Mouse (Mus musculus): ENCODE results near the gene Bmf. TPM values are rescaled to one million over a fixed set of nuclear protein-coding genes. Genes with fewer than 3 reads are reported as not detected.
A peak's percentile ranks its signal among the peaks of the same experiment; 100 is the strongest.
"Not testable (repeated sequence)": the region's sequence is repeated elsewhere in the genome, so short reads cannot be mapped to it uniquely, and the experiment has no call there.

The Bmf gene
- polyA plus RNA-seq, 1 experiment from 2014 or later = 0.62 TPM

DNA sequence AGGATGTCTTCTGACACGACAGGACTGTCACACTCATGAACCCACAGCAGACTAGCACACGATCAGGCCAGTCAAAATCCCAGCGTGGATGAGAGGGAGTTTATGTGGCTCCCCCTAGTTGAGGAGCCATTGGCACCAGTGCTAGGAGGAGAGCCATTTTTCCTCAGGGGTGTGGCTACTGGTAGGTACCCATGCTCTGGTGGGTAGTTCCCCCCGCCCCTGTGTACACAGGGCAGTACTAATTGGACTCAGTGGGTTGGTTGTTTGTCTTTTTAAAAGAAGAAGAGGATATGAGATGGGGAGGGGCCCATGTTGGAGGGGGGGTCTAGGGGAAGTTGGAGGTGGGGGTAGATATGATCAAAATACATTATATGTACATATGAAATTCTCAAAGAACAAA, 12.5 kb upstream of the Bmf start:
- no peaks in the 10 kb centered on the region for H3K27me3 ChIP-seq (replicated peaks)
- H3K4me2 ChIP-seq = no peak overlapping the region
- H3K27ac ChIP-seq = no peak overlapping the region
- no peaks in the 10 kb centered on the region for H3K9me3 ChIP-seq (replicated peaks)
- no peak for ATAC-seq
- 84% methylated on average over 4 of the region's 4 CpGs for WGBS (ENCODE audit: insufficient replicate concordance)
- H3K4me1 ChIP-seq = no peaks in the 10 kb centered on the region
- no peak overlapping the region for H3K9ac ChIP-seq
- H3K36me3 ChIP-seq = no peaks in the 10 kb centered on the region; the same call in 1 of the 2 replicates
- no peak overlapping the region for H3K4me3 ChIP-seq

DNA sequence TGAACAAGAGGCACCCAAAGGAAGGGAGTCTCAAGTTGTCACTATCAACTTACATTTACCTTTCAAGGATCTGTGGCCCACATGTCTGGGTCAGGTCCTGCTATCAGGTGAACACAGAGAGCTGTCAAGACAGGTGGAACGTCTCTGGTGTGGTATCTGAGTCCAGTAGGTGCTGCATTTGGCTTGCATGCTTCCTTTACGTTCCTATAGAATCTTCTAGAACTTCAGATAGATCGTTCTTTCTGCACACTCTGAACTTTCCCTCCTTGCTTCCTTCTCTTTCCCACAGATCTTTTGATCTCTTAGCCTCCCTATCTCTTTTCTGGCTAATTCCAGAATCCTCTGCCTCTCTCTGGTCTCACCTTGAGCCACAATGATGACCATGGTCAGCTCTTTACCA, 8.9 kb upstream of the Bmf start:
- H3K4me3 ChIP-seq = no peak overlapping the region
- WGBS (ENCODE audit: insufficient replicate concordance) = 78% methylated on average over 3 of the region's 3 CpGs
- no peak overlapping the region for H3K27ac ChIP-seq
- no peak overlapping the region for H3K4me2 ChIP-seq
- ATAC-seq = no peak
- H3K36me3 ChIP-seq = no peaks in the 10 kb centered on the region
- peaks cover 9% of the 10 kb centered on the region; the same call in 1 of the 2 replicates for H3K4me1 ChIP-seq
- no peaks in the 10 kb centered on the region for H3K27me3 ChIP-seq (replicated peaks)
- no peaks in the 10 kb centered on the region for H3K9me3 ChIP-seq (replicated peaks)
- H3K9ac ChIP-seq = no peak overlapping the region

DNA sequence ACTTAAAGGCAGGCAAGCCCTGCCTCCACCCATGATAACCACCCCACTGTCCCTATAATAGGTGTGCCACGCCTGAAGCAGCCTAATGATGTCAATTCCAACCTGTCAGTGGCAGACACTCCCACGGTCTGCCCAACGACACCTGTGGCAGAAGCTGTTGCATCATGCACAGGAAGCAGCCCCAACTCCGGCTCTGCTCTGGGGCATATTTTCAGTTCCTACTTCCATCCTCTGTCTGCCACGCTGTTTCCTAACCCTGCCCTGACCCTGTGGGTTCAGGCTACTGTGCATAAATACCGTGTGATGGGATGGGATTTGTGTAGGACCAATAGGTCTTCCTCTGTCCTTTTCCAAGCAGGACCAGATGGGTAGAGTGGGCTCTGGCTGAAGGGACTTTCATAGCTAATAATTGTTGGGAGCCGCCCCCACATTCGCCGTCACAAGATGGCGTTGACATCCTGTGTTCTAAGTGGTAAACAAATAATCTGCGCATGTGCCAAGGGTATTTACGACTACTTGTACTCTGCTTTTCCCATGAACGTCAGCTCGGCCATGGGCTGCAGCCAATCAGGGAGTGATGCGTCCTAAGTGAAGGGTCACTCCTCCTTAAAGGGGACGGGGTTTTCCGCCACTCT, 5.0 kb upstream of the Bmf start:
- not testable (repeated sequence) for H3K36me3 ChIP-seq; H3K9me3 ChIP-seq (replicated peaks)
- peak overlapping the region; percentile 74 for H3K27ac ChIP-seq
- ATAC-seq = peak; percentile 81
- peaks cover 14% of the 10 kb centered on the region for H3K27me3 ChIP-seq (replicated peaks)
- peak overlapping the region; percentile 56 for H3K9ac ChIP-seq
- H3K4me2 ChIP-seq = peak overlapping the region; percentile 58
- H3K4me3 ChIP-seq = peak overlapping the region; percentile 54
- H3K4me1 ChIP-seq = peaks cover 17% of the 10 kb centered on the region
- 45% methylated on average over 17 of the region's 17 CpGs for WGBS (ENCODE audit: insufficient replicate concordance)

DNA sequence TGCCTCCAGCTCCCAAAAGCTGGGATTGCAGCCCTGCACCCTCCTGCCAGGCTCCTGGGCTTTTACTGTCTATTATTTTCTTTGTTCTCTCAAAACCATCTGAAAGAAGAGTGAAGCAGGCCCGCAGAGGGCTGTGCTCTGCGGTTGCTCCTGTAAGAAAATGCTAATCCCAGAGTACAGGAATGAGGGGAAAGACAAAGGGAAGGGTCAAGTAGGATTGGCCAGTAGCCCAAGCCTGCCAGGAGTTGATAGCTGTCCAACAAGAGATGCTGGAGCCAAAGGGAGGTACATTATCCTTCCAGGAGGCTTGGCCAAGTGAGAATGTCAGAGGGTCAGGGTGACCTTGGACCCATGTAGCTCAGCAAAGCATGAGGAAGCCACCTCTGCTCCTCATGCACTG, 2.1 kb upstream of the Bmf start:
- no peak overlapping the region for H3K4me3 ChIP-seq
- H3K27me3 ChIP-seq (replicated peaks) = peaks cover 43% of the 10 kb centered on the region
- no peaks in the 10 kb centered on the region for H3K9me3 ChIP-seq (replicated peaks)
- H3K27ac ChIP-seq = no peak overlapping the region
- no peak for ATAC-seq
- WGBS (ENCODE audit: insufficient replicate concordance) = 51% methylated on average over 2 of the region's 2 CpGs
- no peak overlapping the region for H3K9ac ChIP-seq
- H3K4me1 ChIP-seq = peaks cover 46% of the 10 kb centered on the region
- H3K4me2 ChIP-seq = no peak overlapping the region
- H3K36me3 ChIP-seq = no peaks in the 10 kb centered on the region

DNA sequence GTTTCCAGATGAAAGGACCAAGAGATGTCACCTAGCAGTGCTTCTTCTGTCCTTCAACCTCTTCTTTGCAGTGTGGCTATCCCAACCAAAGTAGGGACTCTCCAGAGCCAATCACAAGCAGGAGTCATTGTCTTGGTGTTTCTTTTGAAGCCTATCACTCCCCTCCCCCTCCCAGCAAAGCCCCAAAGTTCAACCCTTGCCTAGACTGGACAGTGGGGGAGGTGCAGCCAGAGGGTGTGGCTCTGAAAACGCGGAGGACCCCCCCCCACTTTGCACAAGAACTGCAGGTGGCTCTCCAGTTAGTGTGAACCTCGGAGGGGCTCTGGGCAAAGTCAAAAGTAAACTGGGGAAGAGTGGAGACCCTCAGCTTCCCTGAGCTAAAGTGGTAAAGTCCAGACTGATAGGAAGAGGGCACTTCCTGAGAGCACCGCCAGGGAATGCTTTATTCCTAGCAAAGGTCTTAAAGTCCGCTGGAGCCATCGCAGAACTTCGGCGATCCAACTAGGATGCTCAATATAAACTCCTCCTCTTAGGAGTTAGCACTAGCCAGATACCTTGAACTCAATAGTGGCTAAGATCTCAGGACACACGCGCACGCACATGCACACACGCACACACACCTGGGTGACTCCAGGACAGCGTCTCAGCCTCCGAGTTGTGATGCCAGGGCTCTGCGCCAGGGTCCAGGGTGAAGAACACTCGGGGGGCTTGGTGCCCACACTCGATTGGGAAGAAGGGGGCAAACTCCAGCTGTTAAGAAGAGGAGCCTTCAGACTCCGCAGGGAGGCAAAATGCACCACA, 866 bp downstream of the Bmf start:
- 2% methylated on average over 18 of the region's 18 CpGs for WGBS (ENCODE audit: insufficient replicate concordance)
- H3K9ac ChIP-seq = peak overlapping the region; percentile 57
- no peaks in the 10 kb centered on the region for H3K9me3 ChIP-seq (replicated peaks)
- no peak overlapping the region for H3K27ac ChIP-seq
- H3K4me3 ChIP-seq = peak overlapping the region; percentile 69
- H3K36me3 ChIP-seq = no peaks in the 10 kb centered on the region
- H3K27me3 ChIP-seq (replicated peaks) = peaks cover 50% of the 10 kb centered on the region
- H3K4me2 ChIP-seq = peak overlapping the region; percentile 88
- H3K4me1 ChIP-seq = peaks cover 67% of the 10 kb centered on the region
- no peak for ATAC-seq

DNA sequence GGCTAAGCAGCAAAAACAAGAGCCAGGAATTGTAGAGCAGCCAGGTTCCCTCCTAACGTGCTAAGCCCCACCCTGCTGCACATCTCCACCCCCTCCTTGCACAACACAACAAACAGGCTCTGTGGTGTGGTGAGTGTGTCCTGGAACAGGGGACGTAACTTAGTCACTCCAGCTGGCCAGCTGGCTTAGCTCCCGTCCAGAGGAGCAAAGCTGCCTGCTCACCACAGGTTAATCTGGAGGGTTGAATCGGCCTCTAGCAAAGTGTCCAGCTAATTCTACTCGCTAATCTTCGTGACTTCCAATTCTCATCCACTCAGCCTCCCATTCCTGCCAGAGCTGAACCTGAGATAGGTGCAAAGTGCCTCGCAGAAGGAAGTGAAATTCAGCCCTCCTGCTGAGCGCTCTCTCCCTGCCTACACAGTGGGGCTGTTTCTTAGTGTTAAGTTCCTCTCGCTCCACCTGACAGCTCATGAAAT, 1.9 kb downstream of the Bmf start:
- no peak overlapping the region; the same call in 1 of the 2 replicates for H3K27ac ChIP-seq
- no peaks in the 10 kb centered on the region for H3K9me3 ChIP-seq (replicated peaks)
- H3K4me3 ChIP-seq = no peak overlapping the region
- peaks cover 72% of the 10 kb centered on the region for H3K4me1 ChIP-seq
- H3K27me3 ChIP-seq (replicated peaks) = peaks cover 50% of the 10 kb centered on the region
- WGBS (ENCODE audit: insufficient replicate concordance) = 8% methylated on average over 9 of the region's 9 CpGs
- no peaks in the 10 kb centered on the region for H3K36me3 ChIP-seq
- peak overlapping the region; percentile 88; the same call in 1 of the 2 replicates for H3K4me2 ChIP-seq
- ATAC-seq = no peak
- H3K9ac ChIP-seq = no peak overlapping the region

DNA sequence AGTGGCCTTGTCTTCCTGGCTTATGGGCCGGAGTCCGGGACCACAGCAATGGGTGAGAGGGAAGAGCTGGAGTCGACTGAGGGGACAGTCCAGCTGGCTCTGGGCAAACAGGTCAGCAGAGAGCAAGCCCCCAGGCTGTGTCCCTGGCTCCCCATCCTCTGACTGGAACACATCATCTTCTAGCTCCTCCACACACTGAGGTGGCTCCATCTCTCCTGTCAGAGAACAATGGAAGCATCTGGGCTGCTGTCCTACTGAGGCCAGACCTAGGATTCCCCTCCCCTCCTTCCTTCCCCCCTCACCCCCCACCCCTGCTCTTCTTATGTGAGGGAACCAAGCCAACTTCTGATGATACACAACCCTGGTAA, 2.7 kb downstream of the Bmf start:
- Histone ChIP-seq H3K27ac (no peak overlapping the region), H3K9ac (no peak overlapping the region), H3K4me2 (0 out of 2 replicates have a peak overlapping the region, but pooled peaks have one; percentile 88), H3K27me3 (replicated peaks) (peaks cover 50% of the 10 kb centered on the region), H3K36me3 (no peaks in the 10 kb centered on the region), H3K9me3 (replicated peaks) (no peaks in the 10 kb centered on the region), H3K4me1 (peaks cover 76% of the 10 kb centered on the region), H3K4me3 (no peak overlapping the region)
- no peak for ATAC-seq
- 46% methylated on average over 3 of the region's 3 CpGs for WGBS (ENCODE audit: insufficient replicate concordance)

DNA sequence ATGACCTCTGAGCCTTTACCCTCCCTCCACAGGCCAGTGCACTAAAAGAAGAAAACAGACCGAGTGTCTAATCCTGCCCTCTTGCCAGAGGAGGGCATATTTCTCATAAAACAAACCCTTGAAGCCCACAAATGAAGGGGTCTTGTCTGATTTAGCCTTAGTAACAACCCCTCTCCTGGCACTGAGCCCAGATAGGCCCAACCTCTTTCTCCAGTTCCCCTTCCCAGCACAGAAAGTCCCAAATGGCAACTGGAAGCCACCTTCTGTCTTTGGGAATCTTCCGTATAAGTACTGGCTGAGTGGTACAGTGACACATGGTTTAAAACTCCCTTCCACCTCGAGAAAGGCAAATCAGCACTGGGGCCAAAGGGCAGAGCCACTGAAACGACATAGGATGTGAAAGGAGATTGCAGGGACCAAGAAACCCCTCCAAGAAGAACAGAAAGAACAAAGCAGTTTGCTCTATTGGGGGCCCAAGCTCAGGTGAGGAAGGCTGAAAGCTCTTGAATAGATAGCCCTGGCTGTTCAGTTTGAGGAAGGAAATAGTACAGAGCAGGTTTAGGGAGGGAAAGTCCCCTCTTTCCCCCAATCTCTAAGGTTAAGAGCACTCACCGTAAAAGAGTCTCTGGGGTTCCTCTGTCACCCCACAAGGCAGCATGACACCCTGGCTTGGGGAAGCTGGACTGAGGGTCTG, 3.2 kb downstream of the Bmf start:
- H3K9me3 ChIP-seq (replicated peaks) = no peaks in the 10 kb centered on the region
- ATAC-seq = no peak
- 39% methylated on average over 5 of the region's 5 CpGs for WGBS (ENCODE audit: insufficient replicate concordance)
- peak overlapping the region; percentile 54; the same call in 1 of the 2 replicates for H3K27ac ChIP-seq
- no peak overlapping the region for H3K9ac ChIP-seq
- H3K36me3 ChIP-seq = no peaks in the 10 kb centered on the region
- H3K27me3 ChIP-seq (replicated peaks) = peaks cover 50% of the 10 kb centered on the region
- H3K4me3 ChIP-seq = no peak overlapping the region
- peaks cover 77% of the 10 kb centered on the region for H3K4me1 ChIP-seq
- peak overlapping the region; percentile 10; the same call in 1 of the 2 replicates for H3K4me2 ChIP-seq

DNA sequence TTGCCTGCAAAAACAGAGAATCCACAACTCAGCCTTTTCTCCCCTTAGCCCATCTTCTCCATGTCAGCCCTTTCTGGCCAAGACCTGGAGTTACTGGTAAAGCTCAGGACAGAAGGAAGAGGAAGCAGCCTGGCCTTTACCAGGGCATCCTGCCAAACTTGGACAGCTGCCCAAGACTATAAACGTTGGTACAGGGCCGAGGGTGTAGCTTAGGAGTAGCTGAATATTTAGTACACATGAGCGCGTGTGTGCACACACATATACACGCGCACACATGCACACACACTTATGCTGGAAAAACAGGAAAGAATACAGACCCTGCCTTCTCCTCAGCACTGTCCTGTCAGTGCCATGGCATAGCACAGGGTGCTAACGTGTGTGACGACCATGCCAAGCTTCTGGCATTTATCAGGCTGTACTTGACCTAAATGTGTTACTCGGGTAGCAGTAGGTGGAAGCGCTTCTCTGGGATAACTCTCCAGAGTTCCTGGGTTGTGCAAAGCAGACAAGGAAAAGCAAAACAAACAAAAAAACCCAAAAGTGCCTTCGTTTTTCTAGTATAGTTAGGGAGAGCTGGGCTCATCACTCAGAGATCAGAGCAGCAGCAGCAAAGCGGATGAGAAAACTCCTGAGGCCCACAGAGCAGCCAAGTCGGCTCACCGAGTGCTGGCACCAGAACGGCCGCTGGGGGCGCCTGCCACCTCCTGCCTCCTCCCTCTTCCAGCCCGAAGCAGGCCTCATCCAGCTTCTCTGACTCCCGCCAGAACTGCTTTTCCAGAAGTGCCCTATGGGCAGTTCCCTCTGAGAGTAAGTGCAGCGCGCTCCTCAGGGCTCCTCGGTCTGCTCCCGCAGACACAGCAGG, 4.0 kb downstream of the Bmf start:
- Histone ChIP-seq H3K9ac (no peak overlapping the region), H3K4me1 (peaks cover 83% of the 10 kb centered on the region), H3K36me3 (no peaks in the 10 kb centered on the region), H3K27me3 (replicated peaks) (peaks cover 45% of the 10 kb centered on the region), H3K4me2 (peak overlapping the region; percentile 10; the same call in 1 of the 2 replicates), H3K9me3 (replicated peaks) (no peaks in the 10 kb centered on the region), H3K4me3 (no peak overlapping the region), H3K27ac (peak overlapping the region; percentile 54; the same call in 1 of the 2 replicates)
- ATAC-seq = no peak
- WGBS (ENCODE audit: insufficient replicate concordance) = 28% methylated on average over 23 of the region's 23 CpGs

DNA sequence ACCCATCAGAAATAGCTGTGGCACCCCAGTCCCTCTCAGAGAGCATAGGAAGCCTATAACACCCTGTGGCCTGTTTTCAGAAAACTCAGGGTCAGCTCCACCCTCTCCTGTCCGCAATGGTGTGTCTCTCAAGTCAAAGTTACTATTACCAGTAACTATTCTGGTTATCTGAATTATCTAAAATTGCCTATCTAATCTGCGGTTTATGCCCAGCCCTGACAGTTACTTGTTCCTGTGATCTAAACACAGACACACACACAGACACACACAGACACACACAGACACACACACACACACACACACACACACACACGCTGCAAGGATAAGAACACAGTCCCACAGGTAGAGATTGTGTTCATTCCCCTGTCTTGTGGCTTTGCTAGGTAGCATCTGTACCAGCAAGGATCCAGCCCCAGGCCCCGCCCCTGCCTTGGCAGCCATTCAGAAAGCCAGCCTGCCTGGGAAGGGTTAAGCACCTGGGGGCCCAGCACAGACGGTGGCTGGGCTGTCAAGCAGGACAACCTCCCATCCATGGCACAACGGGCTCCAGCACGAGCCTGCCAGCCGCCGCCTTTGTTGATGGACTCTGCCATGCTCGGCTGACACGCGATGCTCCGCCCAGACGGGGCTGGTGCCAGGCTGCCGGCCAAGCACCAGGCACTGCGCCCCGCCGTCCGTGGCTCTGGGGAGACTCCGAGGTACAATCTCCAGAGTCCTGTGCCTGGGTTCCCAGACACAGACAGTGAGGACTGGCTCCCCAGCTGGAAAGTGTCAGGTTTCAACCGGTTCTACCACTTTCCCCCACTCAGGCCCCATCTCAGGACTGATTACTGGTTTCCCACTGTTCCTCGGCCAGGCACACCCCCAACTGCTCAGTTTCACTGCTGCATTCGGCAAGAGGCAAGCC, 5.3 kb downstream of the Bmf start:
- H3K36me3 ChIP-seq = no peaks in the 10 kb centered on the region
- peaks cover 33% of the 10 kb centered on the region for H3K27me3 ChIP-seq (replicated peaks)
- H3K4me2 ChIP-seq = peak overlapping the region; percentile 56
- WGBS (ENCODE audit: insufficient replicate concordance) = 25% methylated on average over 23 of the region's 23 CpGs
- peak overlapping the region; percentile 21 for H3K4me3 ChIP-seq
- no peak; the same call in 1 of the 2 replicates for ATAC-seq
- no peaks in the 10 kb centered on the region for H3K9me3 ChIP-seq (replicated peaks)
- peaks cover 83% of the 10 kb centered on the region for H3K4me1 ChIP-seq
- H3K27ac ChIP-seq = peak overlapping the region; percentile 61; the same call in 1 of the 2 replicates
- H3K9ac ChIP-seq = no peak overlapping the region; the same call in 1 of the 2 replicates
